14 mouse cellular contexts compared by ENCODE assay signal in genomic region chr7:115399461-115399860, GRCm38 (mm10).
"Had no signal": no experiment of that assay in that cellular context is flagged by ENCODE, and none has a peak within 500 bp of the region (broad histone marks: within the 10 kb centered on the region; RNA-seq: fewer than 3 reads in every experiment).

No protein-coding gene starts in this region.

- H3K27me3 ChIP-seq: liver, embryonic 12.5 days; liver, embryonic 15.5 days had no signal

- H3K4me2 ChIP-seq: kidney, embryonic 15.5 days; limb, embryonic 13.5 days; liver, embryonic 12.5 days; liver, embryonic 15.5 days; midbrain, embryonic 11.5 days had no signal

- ATAC-seq: intestine, postnatal 0 days; liver, embryonic 12.5 days had no signal

- H3K27ac ChIP-seq: kidney, embryonic 15.5 days; layer of hippocampus, adult 2 months; limb, embryonic 10.5 days; limb, embryonic 13.5 days; liver, embryonic 12.5 days; liver, embryonic 15.5 days had no signal

- H3K9ac ChIP-seq: kidney, embryonic 15.5 days; limb, embryonic 13.5 days; liver, embryonic 12.5 days; liver, embryonic 15.5 days had no signal

- H3K36me3 ChIP-seq: kidney, embryonic 15.5 days; limb, embryonic 10.5 days; limb, embryonic 13.5 days; liver, embryonic 12.5 days; liver, embryonic 15.5 days had no signal

- H3K4me3 ChIP-seq: kidney, embryonic 15.5 days; layer of hippocampus, adult 2 months; limb, embryonic 10.5 days; limb, embryonic 13.5 days; liver, embryonic 12.5 days; liver, embryonic 15.5 days had no signal

- DNase-seq: kidney, postnatal 14 days; layer of hippocampus, adult 9-11 months; lung, adult 2 months; midbrain, embryonic 14.5 days; thymus, adult 18-20 months; thymus, postnatal 36 days had no signal

- H3K9me3 ChIP-seq: kidney, embryonic 15.5 days; limb, embryonic 10.5 days; limb, embryonic 13.5 days; liver, embryonic 12.5 days; liver, embryonic 15.5 days had no signal

- H3K4me1 ChIP-seq: limb, embryonic 13.5 days; liver, embryonic 12.5 days; liver, embryonic 15.5 days had no signal
